Mouse (Mus musculus) monocyte, adult 59 days (primary cell): ENCODE data around the gene Dhdh. TPM values are rescaled to one million over a fixed set of nuclear protein-coding genes. Genes with fewer than 3 reads are reported as not detected.

Experiments
- total RNA-seq, 2 experiments: library from RNA; stranded (reverse); gene quantifications; one replicate each; pipeline ENCODE4 v1.2.4; 2023

Dhdh gene
- 10 to 100 TPM; 10.4 to 11.5 TPM for total RNA-seq

GRCm38 (mm10) chr7:45488293-45489204 is at the start of gene Dhdh:
Gene Dhdh (minus strand): TSS chr7:45488805.

GRCm38 (mm10) chr7:45525809-45526473 is 37.3 kb upstream of the Dhdh start, which contains the start of the genes Ppp1r15a and Plekha4:
Gene Ppp1r15a (minus strand): TSS chr7:45526268.
Gene Plekha4 (plus strand): TSS chr7:45526330.

GRCm38 (mm10) chr7:45509912-45510787 is 21.5 kb upstream of the Dhdh start, which contains the start of gene Nucb1:
Gene Nucb1 (minus strand): TSS chr7:45510406.

GRCm38 (mm10) chr7:45486761-45487415 is 1.7 kb downstream of the Dhdh start, which contains the start of gene Gm45808:
Gene Gm45808 (minus strand): TSS chr7:45486811.

GRCm38 (mm10) chr7:45481374-45481927 is 7.2 kb downstream of the Dhdh start, which contains the start of gene Tulp2:
Gene Tulp2 (plus strand): TSS chr7:45481877.

GRCm38 (mm10) chr7:45466283-45467089 is 22.1 kb downstream of the Dhdh start, which contains the start of gene Bax:
Gene Bax (minus strand): TSS chr7:45466898.

GRCm38 (mm10) chr7:45459564-45460140 is 29.0 kb downstream of the Dhdh start, which contains the start of gene Ftl1:
Gene Ftl1 (minus strand): TSS chr7:45459884.

GRCm38 (mm10) chr7:45437521-45438276 is 50.9 kb downstream of the Dhdh start, which contains the start of gene Ruvbl2:
Gene Ruvbl2 (minus strand): TSS chr7:45438096.

GRCm38 (mm10) chr7:45434203-45435015 is 54.2 kb downstream of the Dhdh start, which contains the start of gene Gys1:
Gene Gys1 (plus strand): TSS chr7:45434844.

Other genes with a start within 250 kb of the Dhdh start
- 100 to 1,000 TPM; 153 to 162 TPM for gene Cd37, start 249.7 kb downstream of the Dhdh start, total RNA-seq
- gene Slc6a16, start 247.7 kb downstream of the Dhdh start, total RNA-seq, result not detected
- under 1 TPM in 1 of 2 experiments, not detected in 1; 0.27 TPM for gene Slc6a21, start 211.3 kb downstream of the Dhdh start, total RNA-seq
- gene Trpm4, start 155.0 kb downstream of the Dhdh start, total RNA-seq, result 10 to 100 TPM; 13.8 to 14.3 TPM
- not detected for gene Hrc, start 153.5 kb downstream of the Dhdh start, total RNA-seq
- under 1 TPM; 0.18 to 0.67 TPM for gene Ppfia3, start 121.8 kb downstream of the Dhdh start, total RNA-seq
- not detected for gene Lin7b, start 118.2 kb downstream of the Dhdh start, total RNA-seq
- 100 to 1,000 TPM; 372 to 402 TPM for gene Snrnp70, start 93.1 kb downstream of the Dhdh start, total RNA-seq
- not detected for gene Kcna7, start 83.2 kb downstream of the Dhdh start, total RNA-seq
- gene Ntf5, start 75.1 kb downstream of the Dhdh start, total RNA-seq, result not detected
- not detected for gene Lhb, start 68.0 kb downstream of the Dhdh start, total RNA-seq
- gene Gys1, start 54.0 kb downstream of the Dhdh start, total RNA-seq, result 10 to 100 TPM in 1 of 2 experiments, 1 to 10 TPM in 1; 7.7 to 10.9 TPM
- 10 to 100 TPM; 27.3 to 29.0 TPM for gene Ruvbl2, start 50.7 kb downstream of the Dhdh start, total RNA-seq
- gene Ftl1, start 28.9 kb downstream of the Dhdh start, total RNA-seq, result 1,000 to 10,000 TPM; 2,883 to 3,990 TPM
- 100 to 1,000 TPM; 111 to 121 TPM for gene Bax, start 21.9 kb downstream of the Dhdh start, total RNA-seq
- gene Tulp2, start 6.9 kb downstream of the Dhdh start, total RNA-seq, result not detected
- gene Gm45808, start 2.0 kb downstream of the Dhdh start, total RNA-seq, result 1 to 10 TPM; 1.3 to 1.7 TPM
- gene Nucb1, start 21.6 kb upstream of the Dhdh start, total RNA-seq, result 100 to 1,000 TPM; 153 to 162 TPM
- 100 to 1,000 TPM; 820 to 877 TPM for gene Ppp1r15a, start 37.5 kb upstream of the Dhdh start, total RNA-seq
- gene Plekha4, start 37.5 kb upstream of the Dhdh start, total RNA-seq, result under 1 TPM; 0.71 to 0.79 TPM
- gene Hsd17b14, start 66.1 kb upstream of the Dhdh start, total RNA-seq, result under 1 TPM in 1 of 2 experiments, not detected in 1; 0.39 TPM
- 10 to 100 TPM; 64.9 to 67.0 TPM for gene Bcat2, start 81.3 kb upstream of the Dhdh start, total RNA-seq
- gene Fgf21, start 126.7 kb upstream of the Dhdh start, total RNA-seq, result not detected
- gene Fut1, start 128.5 kb upstream of the Dhdh start, total RNA-seq, result not detected
- under 1 TPM in 1 of 2 experiments, not detected in 1; 0.36 TPM for gene Izumo1, start 133.0 kb upstream of the Dhdh start, total RNA-seq
- gene Rasip1, start 138.7 kb upstream of the Dhdh start, total RNA-seq, result under 1 TPM; 0.45 to 0.49 TPM
- gene Mamstr, start 151.2 kb upstream of the Dhdh start, total RNA-seq, result not detected
- gene Fut2, start 177.6 kb upstream of the Dhdh start, total RNA-seq, result not detected
- gene Ntn5, start 195.2 kb upstream of the Dhdh start, total RNA-seq, result not detected
- gene Sec1, start 205.6 kb upstream of the Dhdh start, total RNA-seq, result not detected
- not detected for gene Car11, start 211.0 kb upstream of the Dhdh start, total RNA-seq
- 10 to 100 TPM in 1 of 2 experiments, 1 to 10 TPM in 1; 8.5 to 11.4 TPM for gene Dbp, start 216.3 kb upstream of the Dhdh start, total RNA-seq
- gene Rpl18, start 226.7 kb upstream of the Dhdh start, total RNA-seq, result 1,000 to 10,000 TPM; 1,433 to 1,476 TPM
- 10 to 100 TPM; 48.8 to 50.4 TPM for gene Sphk2, start 229.2 kb upstream of the Dhdh start, total RNA-seq
- under 1 TPM; 0.58 to 0.67 TPM for gene Fam83e, start 232.4 kb upstream of the Dhdh start, total RNA-seq
- not detected for gene Spaca4, start 237.0 kb upstream of the Dhdh start, total RNA-seq